Mouse (Mus musculus) naive thymus-derived CD4-positive, alpha-beta T cell, adult 2 months (primary cell): Measurements from ENCODE around the gene Ints3.

Source experiments
- DNase-seq: peaks from one replicate; pipeline ENCODE4 v3.0.0-alpha.2; 2011; ENCODE audit warnings: low read depth

Gene Ints3

GRCm38 (mm10) chr3:90389511-90390490, 43.6 kb downstream of the Ints3 start, which contains the start of gene Slc27a3:
Gene Slc27a3, minus strand, starts transcription at chr3:90389938.
- DNase-seq: no peak

DNA sequence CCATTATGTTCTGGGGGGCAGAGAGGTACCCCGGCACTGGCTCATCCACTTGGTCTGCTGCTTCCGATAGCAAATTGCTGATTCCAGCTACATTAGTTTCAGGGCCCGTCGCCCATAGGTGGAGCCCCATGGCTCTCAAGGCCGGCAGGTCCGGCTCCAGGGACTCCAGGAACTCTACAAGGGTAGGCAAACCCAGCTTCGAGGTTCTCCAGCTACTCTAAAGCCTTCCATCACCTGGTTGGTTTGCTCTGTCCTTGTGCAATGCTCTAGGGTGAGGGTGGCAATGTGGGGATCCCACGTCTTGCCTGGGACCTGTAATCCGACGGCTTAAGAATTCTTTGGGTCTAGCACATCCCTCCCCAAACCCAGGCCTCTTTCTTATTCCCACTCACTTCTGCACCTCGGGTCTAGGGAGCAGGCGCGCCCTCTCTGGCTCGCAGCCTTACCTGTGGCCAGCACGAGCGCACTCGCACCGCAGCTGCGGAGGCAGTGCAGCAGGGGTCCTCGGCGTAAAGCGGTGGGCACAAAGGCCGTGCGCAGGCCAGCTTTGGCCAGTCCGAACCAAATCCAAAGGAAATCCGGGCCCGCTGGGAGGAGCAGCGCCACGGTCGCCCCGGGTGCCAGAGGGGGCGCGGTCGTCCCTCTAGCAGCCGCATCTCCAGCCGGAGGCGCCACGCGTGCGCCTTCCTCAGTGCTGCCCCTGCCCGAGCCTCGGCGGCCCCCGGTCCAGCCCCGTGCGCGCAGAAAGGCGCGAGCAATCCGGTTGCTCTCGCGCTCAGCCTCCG, 44.5 kb downstream of the Ints3 start:
- no peak for DNase-seq

DNA sequence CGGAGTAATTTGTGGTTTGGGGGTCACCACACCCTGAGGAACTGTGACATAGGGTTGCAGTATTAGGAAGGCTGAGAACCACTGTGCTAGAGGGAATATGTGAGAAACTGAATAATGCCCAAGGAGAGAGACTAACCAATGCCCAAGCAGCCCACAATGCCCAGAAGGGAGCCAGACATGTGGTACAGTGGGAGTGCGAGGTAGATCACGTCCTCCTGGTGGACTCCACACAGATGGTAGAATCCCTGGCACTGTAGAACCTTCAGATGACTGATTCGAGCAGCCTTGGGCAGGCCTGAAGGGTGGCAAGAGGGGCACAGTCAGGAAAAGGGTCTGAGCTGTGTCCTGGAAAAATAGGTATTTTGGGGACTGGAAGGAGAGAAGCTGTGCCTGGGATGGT, 45.2 kb downstream of the Ints3 start:
- no peak for DNase-seq

DNA sequence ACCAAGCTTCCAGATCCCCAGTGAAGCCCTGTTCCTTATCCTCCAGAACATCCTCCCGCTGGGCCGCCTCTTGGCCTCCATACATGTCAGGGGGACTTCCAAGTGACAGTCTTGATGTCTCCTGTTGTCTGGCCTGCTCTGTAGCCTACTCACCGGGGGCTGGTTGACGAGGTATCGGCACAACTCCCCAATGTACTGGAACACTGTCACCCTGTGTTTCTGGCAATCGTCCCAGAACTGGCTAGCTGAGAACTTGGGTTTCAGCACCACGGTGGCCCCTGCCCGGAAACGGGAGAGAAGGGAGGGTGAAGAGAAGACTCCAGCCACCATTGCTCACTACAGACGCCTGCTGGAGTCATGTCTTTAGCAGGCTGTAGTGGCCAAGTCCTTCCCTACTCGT, 45.9 kb downstream of the Ints3 start:
- DNase-seq: no peak

GRCm38 (mm10) chr3:90386817-90387216, 46.6 kb downstream of the Ints3 start:
- no peak for DNase-seq

- no peak for DNase-seq
These were observed 48.5 kb downstream of the Ints3 start for GRCm38 (mm10) chr3:90384851-90385375.

- no peak for DNase-seq
These were observed 49.7 kb downstream of the Ints3 start for GRCm38 (mm10) chr3:90383690-90384089.

- DNase-seq: no peak
These were observed 51.7 kb downstream of the Ints3 start for GRCm38 (mm10) chr3:90381727-90382126.

GRCm38 (mm10) chr3:90378496-90378895, 54.9 kb downstream of the Ints3 start:
- no peak for DNase-seq

- no peak for DNase-seq
These were observed 57.2 kb downstream of the Ints3 start for GRCm38 (mm10) chr3:90376247-90376585.

DNA sequence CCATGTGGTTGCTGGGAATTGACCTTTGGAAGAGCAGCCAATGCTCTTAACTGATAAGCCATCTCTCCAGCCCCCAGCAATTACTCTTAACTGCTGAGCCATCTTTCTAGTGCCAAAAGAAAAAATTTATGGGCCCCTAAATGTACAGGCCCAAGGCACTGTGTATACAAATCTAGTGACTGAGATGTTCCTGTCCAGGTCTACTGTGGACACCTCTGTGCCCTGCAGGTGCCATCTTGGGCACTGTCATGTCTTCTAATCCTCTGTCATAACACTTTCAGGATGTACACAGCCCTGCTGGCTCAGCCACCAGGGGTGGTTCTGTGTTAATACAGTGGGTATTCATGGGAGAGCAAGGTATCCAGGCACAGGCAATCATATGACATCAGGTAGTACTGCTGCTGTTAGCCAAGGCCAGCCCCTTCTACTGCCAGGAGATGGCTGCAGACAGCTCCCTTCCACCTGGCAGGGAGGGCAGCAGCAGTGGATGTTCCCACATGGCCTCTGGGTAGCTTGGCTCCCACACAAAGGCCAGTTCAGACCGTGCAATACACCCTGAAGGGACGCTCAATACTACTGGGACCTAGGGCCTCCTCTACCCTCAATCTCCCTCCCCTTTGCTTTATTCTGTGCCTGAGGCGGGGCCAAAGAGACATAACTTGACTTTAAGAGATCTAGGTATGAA, 57.7 kb downstream of the Ints3 start:
- no peak for DNase-seq

DNA sequence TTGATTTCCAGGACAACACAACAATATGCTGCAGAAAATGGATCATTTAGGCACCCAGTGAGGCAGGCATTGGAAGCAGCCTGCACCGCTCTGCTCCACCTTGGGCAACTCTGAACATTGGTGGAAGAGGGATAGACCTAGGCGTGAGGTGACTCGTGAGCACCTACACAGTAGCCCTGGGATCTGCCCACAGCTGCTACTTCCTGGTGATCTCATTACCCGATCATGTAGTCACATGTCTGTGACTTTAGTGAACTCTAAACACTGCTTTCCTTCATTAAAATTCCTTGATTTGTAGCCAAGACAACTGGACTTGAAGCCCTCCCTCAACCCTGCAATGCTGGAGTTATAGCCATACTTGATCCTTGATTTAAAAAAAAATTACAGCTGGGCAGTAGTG, 59.1 kb downstream of the Ints3 start:
- no peak for DNase-seq

- DNase-seq: peak; percentile 90
These were observed 59.9 kb downstream of the Ints3 start for GRCm38 (mm10) chr3:90373432-90374028.

DNA sequence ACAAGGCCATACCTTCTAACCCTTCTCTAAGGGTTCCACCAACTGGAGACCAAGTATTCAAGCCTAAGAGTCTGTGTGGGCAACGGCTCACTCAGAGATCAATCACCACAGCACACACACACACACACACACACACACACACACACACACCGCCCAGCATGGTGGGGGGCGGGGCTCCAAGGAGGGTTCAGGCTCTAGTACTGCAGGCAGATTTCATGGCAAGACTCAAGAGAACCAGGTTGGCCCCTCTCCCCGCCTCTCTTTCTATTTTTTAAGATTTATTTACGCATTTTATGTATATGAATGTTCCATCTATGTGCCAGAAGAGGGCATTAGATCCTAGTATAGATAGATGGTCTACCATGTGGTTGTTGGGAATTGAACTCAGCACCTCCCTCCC, 60.6 kb downstream of the Ints3 start:
- peak; percentile 14 for DNase-seq

DNA sequence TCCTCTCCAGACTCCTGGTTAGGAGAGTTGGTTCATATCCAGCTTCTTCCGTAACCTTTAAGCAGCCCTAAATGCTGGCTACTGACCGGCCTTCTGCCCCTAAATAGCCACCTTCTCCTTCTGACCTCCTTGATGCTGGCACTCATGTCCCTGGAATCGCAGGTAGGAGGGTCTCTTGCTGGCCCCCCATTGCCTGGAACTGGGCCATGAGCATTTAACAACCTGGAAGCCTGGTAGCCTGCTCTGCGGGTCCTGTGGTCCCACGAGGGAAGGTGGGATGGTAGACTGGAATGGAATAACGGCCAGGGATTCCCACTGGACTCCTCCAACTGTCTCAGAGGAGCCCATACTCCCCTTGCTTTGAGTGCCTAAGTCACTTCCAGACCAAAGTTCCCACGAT, 61.6 kb downstream of the Ints3 start:
- DNase-seq: no peak

DNA sequence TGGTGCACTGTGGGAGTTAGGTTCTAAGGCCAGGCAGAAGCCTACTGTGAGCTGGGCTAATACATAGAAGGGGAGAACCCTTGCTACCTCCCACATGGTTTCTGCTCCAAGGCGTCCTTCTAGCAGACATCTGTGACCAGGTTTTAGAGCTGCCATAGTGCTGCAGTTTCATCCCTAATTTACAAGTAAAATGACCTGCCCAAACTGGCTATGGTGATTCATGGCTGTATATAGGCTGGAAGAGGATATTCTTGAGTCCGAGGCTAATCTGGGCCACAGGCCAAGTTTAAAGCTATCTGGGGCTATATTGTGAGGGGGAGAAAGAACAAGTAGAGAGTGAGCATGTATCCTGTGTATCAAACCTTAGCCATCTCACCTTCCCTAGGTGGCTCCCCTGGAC, 64.4 kb downstream of the Ints3 start:
- no peak for DNase-seq

- DNase-seq: no peak
These were observed 66.3 kb downstream of the Ints3 start for GRCm38 (mm10) chr3:90367001-90367632.

GRCm38 (mm10) chr3:90362346-90362745, 71.1 kb downstream of the Ints3 start:
- DNase-seq: no peak

- DNase-seq: no peak
These were observed 71.9 kb downstream of the Ints3 start for GRCm38 (mm10) chr3:90361476-90361875.

GRCm38 (mm10) chr3:90359230-90359629, 74.2 kb downstream of the Ints3 start:
- DNase-seq: no peak

DNA sequence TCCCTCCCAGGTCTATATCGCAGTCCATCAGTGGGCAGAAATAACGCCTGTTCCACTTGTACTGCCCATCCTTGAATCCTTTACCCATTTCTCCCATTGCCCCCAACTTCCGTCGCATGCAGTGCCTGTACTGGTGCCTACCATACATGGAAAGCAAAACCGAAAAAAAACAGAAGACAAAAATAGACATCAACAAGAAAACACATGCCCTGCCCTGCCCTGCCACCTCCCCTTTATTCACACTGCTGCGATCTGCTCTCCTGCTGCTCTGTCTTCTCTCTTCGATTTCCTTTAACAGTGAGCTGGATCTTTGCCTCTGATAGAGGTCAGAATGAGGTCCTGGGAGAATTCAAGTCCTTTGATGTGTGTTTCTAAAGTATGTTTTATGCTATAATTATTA, 75.5 kb downstream of the Ints3 start:
- DNase-seq: no peak
